Mouse (Mus musculus): ENCODE measurements around the gene Ints11.

DNA sequence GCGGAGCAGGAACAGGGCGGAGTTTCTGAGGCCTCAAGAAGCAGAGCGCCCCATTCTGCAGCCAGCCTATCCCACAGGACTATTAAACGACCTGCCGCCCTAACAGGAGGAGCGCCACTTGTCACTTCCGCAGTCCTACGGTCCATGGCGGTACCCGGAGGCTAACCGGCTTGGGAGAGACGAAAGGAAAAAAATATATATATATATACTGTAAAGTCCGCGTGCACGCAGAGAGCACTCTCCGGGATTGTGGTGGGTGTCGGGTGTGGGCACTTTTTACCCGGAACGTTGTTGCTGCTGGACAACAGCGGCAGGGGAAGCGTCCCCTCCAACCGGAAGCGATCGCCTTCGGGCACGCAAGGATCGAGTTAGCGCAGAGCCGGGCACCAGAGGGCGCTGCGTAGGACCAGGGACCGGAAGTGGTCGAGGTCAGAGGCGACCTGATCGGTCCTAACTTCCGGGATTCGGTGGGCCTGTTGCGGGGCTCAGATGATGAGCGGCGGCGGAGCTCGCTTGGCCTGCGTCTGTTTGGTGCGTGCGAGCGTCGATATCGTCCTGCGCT is 38.1 kb upstream of the Ints11 start, which contains the start of gene Aurkaip1:
- TF ChIP-seq CTCF (conservative IDR thresholded peaks at IDR 0.05 in 1 of 2, IDR thresholded peaks at IDR 0.05 in 1 of 2; ENCODE audit: low read depth in 2 of 2, low read length in 2 of 2) (peak in 1 of 2 experiments; percentile 94; a peak in 3 of 4 replicates), GABPA (IDR thresholded peaks at IDR 0.05; ENCODE audit: insufficient replicate concordance, low read depth, low read length) (peak; percentile 57; the same call in 1 of the 2 replicates), NELFE (IDR thresholded peaks at IDR 0.05; ENCODE audit: low read depth, low read length) (peak; percentile 87; the same call in 1 of the 2 replicates), E2F4 (IDR thresholded peaks at IDR 0.05; ENCODE audit: insufficient replicate concordance, low read depth, low read length) (no peak), POLR2A (IDR thresholded peaks at IDR 0.05; ENCODE audit: low read depth, low read length) (peak; percentile 90), ZNF384 (IDR thresholded peaks at IDR 0.05; ENCODE audit: low read depth, low read length) (peak; percentile 51; the same call in 1 of the 2 replicates), UBTF (IDR thresholded peaks at IDR 0.05; ENCODE audit: low read depth, low read length) (no peak), SMC3 (IDR thresholded peaks at IDR 0.05; ENCODE audit: low read depth, low read length) (peak; percentile 66), CHD1 (IDR thresholded peaks at IDR 0.05; ENCODE audit: low read depth, low read length) (no peak; the same call in 1 of the 2 replicates)

Measured in CH12.LX (cell line).